Comparison of ENCODE assay signal across 24 mouse cellular contexts in the genomic region with DNA sequence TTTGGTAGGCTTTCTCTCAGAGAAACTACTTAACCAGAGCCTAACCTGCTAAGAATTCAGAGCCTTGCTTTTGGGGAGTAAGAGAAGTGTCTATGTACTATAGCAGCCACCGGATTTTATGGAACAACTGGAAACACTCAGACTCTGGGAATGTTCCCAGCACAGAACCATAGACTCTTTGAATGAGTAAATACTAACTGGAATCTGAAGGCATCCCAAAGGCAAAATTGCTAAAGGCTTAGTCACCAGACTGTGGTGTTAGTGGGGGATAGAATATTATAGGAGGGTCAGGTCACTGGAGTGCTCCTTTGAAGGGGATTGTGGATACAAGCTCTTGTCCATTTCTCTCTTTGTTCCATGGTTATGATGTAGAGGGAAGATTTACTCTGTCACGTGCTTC.
DNase-seq lines count a peak whose midpoint lies in the region; ATAC-seq and TF ChIP-seq lines count a peak whose summit lies in the region.
"Had no signal": no experiment of that assay in that cellular context is flagged by ENCODE, and none has a peak within 500 bp of the region (broad histone marks: within the 10 kb centered on the region; RNA-seq: fewer than 3 reads in every experiment).

No protein-coding gene starts in this region.

- TF ChIP-seq POLR2A in embryonic fibroblast, embryonic 13.5 days (IDR thresholded peaks at IDR 0.05; ENCODE audit: low read depth, low read length), result no peak

- no peak overlapping the region for H3K4me3 ChIP-seq in embryonic fibroblast, embryonic 13.5 days (ENCODE audit: insufficient read depth, low read length)
- H3K4me3 ChIP-seq in lung, postnatal 0 days (ENCODE audit: low read depth, low read length), result no peak overlapping the region
- no peak overlapping the region for H3K4me3 ChIP-seq in hindbrain, embryonic 13.5 days
- H3K4me3 ChIP-seq: forebrain, embryonic 12.5 days; forebrain, embryonic 15.5 days; heart, embryonic 13.5 days; hindbrain, embryonic 12.5 days; intestine, embryonic 15.5 days had no signal

- whole genome bisulfite sequencing in lung, postnatal 0 days, result 68% methylated on average over 2 of the region's 2 CpGs
- WGBS in hindbrain, embryonic 13.5 days, result 85% methylated on average over 2 of the region's 2 CpGs

- H3K4me2 ChIP-seq in lung, postnatal 0 days (replicated peaks; ENCODE audit: low read depth, low read length), result no peak overlapping the region
- H3K4me2 ChIP-seq in hindbrain, embryonic 13.5 days, result no peak overlapping the region
- H3K4me2 ChIP-seq: forebrain, embryonic 12.5 days; forebrain, embryonic 15.5 days; heart, embryonic 13.5 days; hindbrain, embryonic 12.5 days; intestine, embryonic 15.5 days had no signal

- H3K9me3 ChIP-seq in lung, postnatal 0 days (ENCODE audit: low read length), result no peaks in the 10 kb centered on the region
- no peaks in the 10 kb centered on the region for H3K9me3 ChIP-seq in hindbrain, embryonic 13.5 days
- H3K9me3 ChIP-seq: forebrain, embryonic 12.5 days; forebrain, embryonic 15.5 days; heart, embryonic 13.5 days; hindbrain, embryonic 12.5 days; intestine, embryonic 15.5 days had no signal

- no peaks in the 10 kb centered on the region for H3K27me3 ChIP-seq in lung, postnatal 0 days (replicated peaks; ENCODE audit: insufficient read depth, low read length)
- no peaks in the 10 kb centered on the region for H3K27me3 ChIP-seq in hindbrain, embryonic 13.5 days
- H3K27me3 ChIP-seq: forebrain, embryonic 12.5 days; forebrain, embryonic 15.5 days; heart, embryonic 13.5 days; hindbrain, embryonic 12.5 days; intestine, embryonic 15.5 days had no signal

- intact Hi-C loops in heart, postnatal 14 days (cut with DNase I), result no loop called here

- peak; percentile 4 for DNase-seq in 3134 (ENCODE audit: extremely low read depth, insufficient read length, low spot score)
- DNase-seq in 3T3-L1 (ENCODE audit: low read depth, low spot score), result peak; percentile 90
- peak; percentile 79 for DNase-seq in NIH3T3 (ENCODE audit: low read depth)
- no peak for DNase-seq in thymus, adult 18-20 months
- DNase-seq in lung, postnatal 0 days (ENCODE audit: low spot score), result no peak
- no peak for DNase-seq in heart, postnatal 14 days
- DNase-seq: adrenal gland, adult 8-10 months; adrenal gland, postnatal 25 days; B cell, adult 2 months; cerebellum, adult 11-12 months; cerebellum, adult 8-10 months; cerebellum, postnatal 10 days; cerebellum, postnatal 36 days; gastrocnemius, postnatal 25 days; heart, adult 18-20 months had no signal

- ATAC-seq in lung, postnatal 0 days, result no peak
- ATAC-seq in hindbrain, embryonic 13.5 days (ENCODE audit: low FRiP score), result no peak
- ATAC-seq: CD4-positive, CD25-positive, alpha-beta regulatory T cell, adult 4 months; forebrain, embryonic 15.5 days; hindbrain, embryonic 16.5 days; intestine, embryonic 15.5 days had no signal

- peaks cover 7% of the 10 kb centered on the region; the same call in 1 of the 2 replicates for H3K4me1 ChIP-seq in embryonic fibroblast, embryonic 13.5 days (ENCODE audit: control insufficient read depth, insufficient read depth, low read length)
- H3K4me1 ChIP-seq in lung, postnatal 0 days (ENCODE audit: insufficient read depth, low read depth, low read length), result no peaks in the 10 kb centered on the region
- no peaks in the 10 kb centered on the region for H3K4me1 ChIP-seq in hindbrain, embryonic 13.5 days (replicated peaks)
- H3K4me1 ChIP-seq: forebrain, embryonic 12.5 days; forebrain, embryonic 15.5 days; heart, embryonic 13.5 days; hindbrain, embryonic 12.5 days; intestine, embryonic 15.5 days had no signal

- no peaks in the 10 kb centered on the region for H3K36me3 ChIP-seq in lung, postnatal 0 days (ENCODE audit: insufficient read depth, low read length)
- H3K36me3 ChIP-seq in hindbrain, embryonic 13.5 days, result no peaks in the 10 kb centered on the region
- H3K36me3 ChIP-seq: forebrain, embryonic 12.5 days; forebrain, embryonic 15.5 days; heart, embryonic 13.5 days; hindbrain, embryonic 12.5 days; intestine, embryonic 15.5 days had no signal

- no peak overlapping the region for H3K9ac ChIP-seq in lung, postnatal 0 days (replicated peaks; ENCODE audit: low read depth)
- no peak overlapping the region for H3K9ac ChIP-seq in hindbrain, embryonic 13.5 days
- H3K9ac ChIP-seq: forebrain, embryonic 12.5 days; forebrain, embryonic 15.5 days; heart, embryonic 13.5 days; hindbrain, embryonic 12.5 days; intestine, embryonic 15.5 days had no signal

- no peak for TF ChIP-seq EP300 in lung, postnatal 0 days (IDR thresholded peaks at IDR 0.05)

- H3K27ac ChIP-seq in embryonic fibroblast, embryonic 13.5 days (ENCODE audit: insufficient read depth, low read length), result peak overlapping the region; percentile 95
- H3K27ac ChIP-seq in lung, postnatal 0 days (ENCODE audit: low read length), result no peak overlapping the region
- no peak overlapping the region for H3K27ac ChIP-seq in hindbrain, embryonic 13.5 days
- H3K27ac ChIP-seq: forebrain, embryonic 12.5 days; forebrain, embryonic 15.5 days; heart, embryonic 13.5 days; hindbrain, embryonic 12.5 days; intestine, embryonic 15.5 days had no signal

- TF ChIP-seq CTCF in embryonic fibroblast, embryonic 13.5 days (IDR thresholded peaks at IDR 0.05; ENCODE audit: borderline replicate concordance, insufficient read depth, low read length), result no peak
- TF ChIP-seq CTCF in lung, postnatal 0 days (IDR thresholded peaks at IDR 0.05), result no peak

Comparison
In these comparisons a context has a peak if more than half of its experiments do, and no peak if none do; other contexts are left out.
1. DNase-seq: peak in 3134 (single experiment), 3T3-L1 (single experiment) and NIH3T3 (single experiment); none in thymus, adult 18-20 months (0 of 2), lung, postnatal 0 days (single experiment) and heart, postnatal 14 days (0 of 2).